Mouse (Mus musculus) 3134 (cell line): ENCODE measurements around the gene Rlim.
A peak's percentile ranks its signal among the peaks of the same experiment; 100 is the strongest.

Source experiments
- DNase-seq: peaks from one replicate; pipeline ENCODE4 v3.0.0-alpha.2; 2011; ENCODE audit warnings: low spot score; ENCODE audit not compliant: insufficient read length; ENCODE audit errors: extremely low read depth

Gene Rlim

GRCm38 (mm10) chrX:103981169-103981689 is at the start of gene Rlim:
Gene Rlim, minus strand, starts transcription at chrX:103981284.
- peak; percentile 92 for DNase-seq

GRCm38 (mm10) chrX:104017196-104017595 is 36.1 kb upstream of the Rlim start:
- DNase-seq, result no peak

- DNase-seq, result no peak
These were observed 34.0 kb upstream of the Rlim start for GRCm38 (mm10) chrX:104015048-104015447.

GRCm38 (mm10) chrX:104013318-104013811 is 32.3 kb upstream of the Rlim start:
- DNase-seq, result no peak

GRCm38 (mm10) chrX:103994741-103995140 is 13.7 kb upstream of the Rlim start:
- DNase-seq, result no peak

GRCm38 (mm10) chrX:103993864-103994263 is 12.8 kb upstream of the Rlim start:
- no peak for DNase-seq

- DNase-seq, result no peak
These were observed 10.6 kb upstream of the Rlim start for GRCm38 (mm10) chrX:103991702-103992101.

- DNase-seq, result no peak
These were observed 9.3 kb upstream of the Rlim start for GRCm38 (mm10) chrX:103990392-103990791.

- DNase-seq, result no peak
These were observed 6.3 kb upstream of the Rlim start for GRCm38 (mm10) chrX:103987215-103987964.

- DNase-seq, result no peak
These were observed 5.1 kb upstream of the Rlim start for GRCm38 (mm10) chrX:103986159-103986558.

GRCm38 (mm10) chrX:103984992-103985391 is 3.9 kb upstream of the Rlim start:
- no peak for DNase-seq

GRCm38 (mm10) chrX:103981806-103982205 is 722 bp upstream of the Rlim start:
- no peak for DNase-seq

GRCm38 (mm10) chrX:103980590-103981168 is 405 bp downstream of the Rlim start:
- peak; percentile 65 for DNase-seq

- DNase-seq, result peak; percentile 13
These were observed 1.0 kb downstream of the Rlim start for GRCm38 (mm10) chrX:103980036-103980435.

- DNase-seq, result no peak
These were observed 41.4 kb downstream of the Rlim start for GRCm38 (mm10) chrX:103939701-103940100.

- DNase-seq, result no peak
These were observed 43.8 kb downstream of the Rlim start for GRCm38 (mm10) chrX:103937333-103937732.

GRCm38 (mm10) chrX:103922436-103922835 is 58.6 kb downstream of the Rlim start:
- DNase-seq, result no peak

GRCm38 (mm10) chrX:103918954-103919353 is 62.1 kb downstream of the Rlim start:
- no peak for DNase-seq

- no peak for DNase-seq
These were observed 66.3 kb downstream of the Rlim start for GRCm38 (mm10) chrX:103914790-103915189.
